Mouse (Mus musculus) CD8-positive naive resting alpha-beta T cell, adult 57 days (primary cell): ENCODE measurements around the gene Ccdc184. TPM values are rescaled to one million over a fixed set of nuclear protein-coding genes. Genes with fewer than 3 reads are reported as not detected.

Source experiments
- total RNA-seq: library from RNA; stranded (reverse); gene quantifications from one replicate; pipeline ENCODE4 v1.2.4, GENCODE M21; 2023

The Ccdc184 gene
- total RNA-seq: not detected

GRCm38 (mm10) chr15:98166963-98167644 is at the start of gene Ccdc184:
Ccdc184 (plus strand) TSS chr15:98167158.

GRCm38 (mm10) chr15:98165525-98165924 is 1.4 kb upstream of the Ccdc184 start, which contains the start of gene Asb8:
Asb8 (minus strand) TSS chr15:98165625.

GRCm38 (mm10) chr15:98195442-98195841 is 28.5 kb downstream of the Ccdc184 start, which contains the start of gene Olfr288:
Olfr288 (minus strand) TSS chr15:98195542.

Other genes with a start within 250 kb of the Ccdc184 start
- 14.1 TPM for gene Tmem106c, start 203.0 kb upstream of the Ccdc184 start, total RNA-seq
- 0.24 TPM for gene Col2a1, start 162.5 kb upstream of the Ccdc184 start, total RNA-seq
- 9.5 TPM for gene Pfkm, start 74.6 kb upstream of the Ccdc184 start, total RNA-seq
- 50.0 TPM for gene Senp1, start 73.4 kb upstream of the Ccdc184 start, total RNA-seq
- 18.6 TPM for gene Asb8, start 1.5 kb upstream of the Ccdc184 start, total RNA-seq
- gene Olfr288, start 28.4 kb downstream of the Ccdc184 start, total RNA-seq: not detected
- not detected for gene Gm44579, start 53.8 kb downstream of the Ccdc184 start, total RNA-seq
- not detected for gene Olfr287, start 53.9 kb downstream of the Ccdc184 start, total RNA-seq
- gene Olfr286, start 67.3 kb downstream of the Ccdc184 start, total RNA-seq: not detected
- not detected for gene H1fnt, start 90.1 kb downstream of the Ccdc184 start, total RNA-seq
- not detected for gene Zfp641, start 129.0 kb downstream of the Ccdc184 start, total RNA-seq
- gene Olfr285, start 150.2 kb downstream of the Ccdc184 start, total RNA-seq: not detected
- gene Olfr284, start 173.8 kb downstream of the Ccdc184 start, total RNA-seq: not detected
- not detected for gene Olfr283, start 213.8 kb downstream of the Ccdc184 start, total RNA-seq